Mouse (Mus musculus): ENCODE measurements around the gene Gm14525. TPM values are rescaled to one million over a fixed set of nuclear protein-coding genes. Genes with fewer than 3 reads are reported as not detected.
"Not testable (repeated sequence)": the region's sequence is repeated elsewhere in the genome, so short reads cannot be mapped to it uniquely, and the experiment has no call there.

The Gm14525 gene
- total RNA-seq (2014; rRNA removed): not detected in 2 replicates
- not detected in 2 replicates for polyA plus RNA-seq (2015; fragmentation: Nextera tagmentation; extraction: Ambion mirVana)

DNA sequence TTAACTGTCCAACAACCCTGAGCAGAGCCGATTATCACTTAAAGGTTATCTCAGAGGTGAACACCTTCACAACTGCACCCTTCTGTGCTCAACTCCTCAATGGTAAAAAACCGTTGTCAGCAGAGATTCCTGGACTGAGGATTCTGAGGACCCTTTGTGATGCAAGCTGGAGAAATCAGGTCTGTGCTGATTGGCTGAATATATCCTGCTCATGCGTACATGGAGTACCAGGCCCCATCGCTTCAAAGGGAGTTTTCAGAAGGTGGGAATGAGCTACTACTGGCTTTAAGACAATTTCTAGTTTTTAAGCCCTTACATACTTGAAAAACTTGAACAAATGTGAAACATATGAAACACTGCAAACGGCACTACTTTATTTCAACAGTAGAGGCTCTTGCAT, at the start of gene Gm14525:
Gene Gm14525, minus strand, starts transcription at position 101 of the 400 bp plus-strand sequence.
- H3K9me3 ChIP-seq (ENCODE audit: low read length); H3K27me3 ChIP-seq (ENCODE audit: insufficient read depth, low read length); H3K4me3 ChIP-seq (ENCODE audit: low read depth, low read length); H3K9ac ChIP-seq; H3K27ac ChIP-seq (ENCODE audit: low read depth, low read length); ATAC-seq; DNase-seq; H3K4me2 ChIP-seq (ENCODE audit: low read depth); H3K36me3 ChIP-seq (ENCODE audit: insufficient read depth); H3K4me1 ChIP-seq (ENCODE audit: insufficient read depth): not testable (repeated sequence)
- 81% methylated on average over 3 of the region's 5 CpGs for WGBS

Other genes with a start within 250 kb of the Gm14525 start
- not detected in 2 replicates for gene Slx, start 157.1 kb downstream of the Gm14525 start, total RNA-seq (2014; rRNA removed)
- not detected in 2 replicates for gene Slx, start 157.1 kb downstream of the Gm14525 start, polyA plus RNA-seq (2015; fragmentation: Nextera tagmentation; extraction: Ambion mirVana)
- gene Gm6121, start 233.1 kb upstream of the Gm14525 start, total RNA-seq (2014; rRNA removed): not detected in 2 replicates
- not detected in 2 replicates for gene Gm6121, start 233.1 kb upstream of the Gm14525 start, polyA plus RNA-seq (2015; fragmentation: Nextera tagmentation; extraction: Ambion mirVana)

Measured in forebrain, postnatal 0 days (tissue).